Mouse (Mus musculus) kidney, postnatal 0 days (tissue): ENCODE data around the gene Hspa12b. TPM values are rescaled to one million over a fixed set of nuclear protein-coding genes. Genes with fewer than 3 reads are reported as not detected.

ENCODE experiments used
- ATAC-seq: fragments of 200-750 bp; cut with Nextera tagmentation; replicated peaks from 2 replicates; pipeline ENCODE4 v1.8.0; 2017; ENCODE audit warnings: low read depth, moderate number of reproducible peaks, moderate TSS enrichment, moderate library complexity; ENCODE audit not compliant: low FRiP score
- DNase-seq: peaks from one replicate; pipeline ENCODE4 v3.0.0-alpha.2; 2016; ENCODE audit warnings: low spot score
- H3K27ac ChIP-seq: fragments of 300-500 bp; sonication (generic); 2 replicates; pipeline ENCODE4 v1.5.1; 2014; ENCODE audit warnings: mild to moderate bottlenecking
- H3K27me3 ChIP-seq: fragments of 300-500 bp; sonication (generic); 2 replicates; pipeline ENCODE4 v1.6.1; 2014; ENCODE audit warnings: low read length, mixed read lengths; ENCODE audit not compliant: insufficient read depth
- H3K36me3 ChIP-seq: fragments of 300-500 bp; sonication (generic); 2 replicates; pipeline ENCODE4 v1.6.1; 2014; ENCODE audit warnings: low read length, mixed read lengths; ENCODE audit not compliant: insufficient read depth
- H3K4me1 ChIP-seq: fragments of 300-500 bp; sonication (generic); replicated peaks from 2 replicates; pipeline ENCODE4 v1.6.1; 2014; ENCODE audit warnings: antibody characterized with exemption, low read length, mixed read lengths; ENCODE audit not compliant: insufficient read depth
- H3K4me2 ChIP-seq: fragments of 300-500 bp; sonication (generic); 2 replicates; pipeline ENCODE4 v1.6.1; 2014; ENCODE audit warnings: mild to moderate bottlenecking, low read length, moderate library complexity, mixed read lengths
- H3K4me3 ChIP-seq: fragments of 300-500 bp; sonication (generic); replicated peaks from 2 replicates; pipeline ENCODE4 v1.5.1; 2014; ENCODE audit warnings: low read depth, low read length
- H3K9ac ChIP-seq: fragments of 300-500 bp; sonication (generic); 2 replicates; pipeline ENCODE4 v1.6.1; 2014; ENCODE audit warnings: low read depth, low read length
- H3K9me3 ChIP-seq: fragments of 300-500 bp; sonication (generic); replicated peaks from 2 replicates; pipeline ENCODE4 v1.6.1; 2016; ENCODE audit warnings: low read length, inconsistent platforms, mixed read lengths
- CTCF ChIP-seq: IDR thresholded peaks from 2 replicates; pipeline ENCODE4 v1.5.1; 2016; ENCODE audit warnings: antibody characterized with exemption, low read depth, mild to moderate bottlenecking, moderate library complexity
- WGBS: fragments of 180-500 bp; shearing (Covaris S2); extraction: QIAGEN DNeasy Blood & Tissue Kit; methylation state at CpG from one replicate; pipeline ENCODE4 v1.1.7; 2014; 5-methylcytosine and 5-hydroxymethylcytosine counted together
- polyA plus RNA-seq: library from polyadenylated mRNA; unstranded; fragments of >200 nt; fragmentation: Nextera tagmentation; extraction: Ambion mirVana; gene quantifications from 2 replicates; pipeline ENCODE4 v1.2.1, GENCODE M21; 2015

The Hspa12b gene
- polyA plus RNA-seq, 1 experiment from 2014 or later, result 9.4 TPM

DNA sequence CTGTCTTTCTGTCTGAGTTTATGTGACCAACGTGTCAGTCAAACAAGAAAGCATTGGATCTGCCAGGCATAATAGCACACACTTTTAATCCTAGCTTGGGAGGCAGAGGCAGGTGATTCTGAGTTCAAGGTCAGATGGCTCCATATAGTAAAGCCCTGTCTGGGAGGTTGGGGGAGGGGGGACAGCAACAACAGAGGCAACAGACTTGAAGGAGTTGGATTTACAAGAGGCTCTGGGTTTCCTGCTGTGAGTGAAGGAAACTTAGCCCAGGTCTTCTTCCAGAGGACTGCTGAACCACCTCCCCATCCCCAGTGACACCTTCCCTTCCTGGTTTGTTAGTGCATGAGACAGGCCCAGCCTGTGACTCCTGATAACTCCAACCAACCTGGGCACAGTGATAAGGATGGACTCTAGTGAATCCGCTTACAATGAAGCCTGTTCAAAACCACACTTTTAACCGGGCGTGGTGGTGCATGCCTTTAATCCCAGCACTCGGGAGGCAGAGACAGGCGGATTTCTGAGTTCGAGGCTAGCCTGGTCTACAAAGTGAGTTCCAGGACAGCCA is 25.2 kb downstream of the Hspa12b start:
- Histone ChIP-seq H3K4me1 (no peaks in the 10 kb centered on the region), H3K4me2 (no peak overlapping the region), H3K9me3 (no peaks in the 10 kb centered on the region), H3K27ac (no peak overlapping the region), H3K36me3 (peaks cover 38% of the 10 kb centered on the region), H3K4me3 (no peak overlapping the region), H3K9ac (no peak overlapping the region), H3K27me3 (no peaks in the 10 kb centered on the region)
- DNase-seq, result no peak
- no peak for TF ChIP-seq CTCF
- 95% methylated on average over 7 of the region's 7 CpGs for WGBS
- ATAC-seq, result no peak

DNA sequence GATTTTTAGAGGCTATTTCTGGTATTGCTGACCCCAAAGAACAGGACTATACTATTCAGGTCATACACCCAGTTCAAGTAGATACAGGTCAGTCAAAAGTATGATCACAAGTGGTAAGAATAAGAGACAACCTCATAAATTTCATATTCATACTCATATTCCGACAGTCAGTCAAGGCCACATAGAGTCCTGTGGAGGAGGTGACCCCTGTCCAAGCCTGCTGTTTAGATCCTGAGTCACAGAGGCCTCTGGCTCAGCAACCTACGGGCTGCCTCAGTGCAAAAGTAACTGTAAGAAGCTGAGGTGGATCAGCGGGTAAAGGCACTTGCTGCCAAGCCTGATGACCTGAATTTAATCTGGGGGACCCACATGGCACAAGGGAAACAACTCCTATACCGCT is 27.0 kb downstream of the Hspa12b start:
- H3K36me3 ChIP-seq, result peaks cover 25% of the 10 kb centered on the region
- ATAC-seq, result no peak
- no peaks in the 10 kb centered on the region for H3K27me3 ChIP-seq
- H3K27ac ChIP-seq, result no peak overlapping the region
- no peak overlapping the region for H3K4me3 ChIP-seq
- TF ChIP-seq CTCF, result no peak
- no peak overlapping the region for H3K4me2 ChIP-seq
- no peak overlapping the region for H3K9ac ChIP-seq
- H3K4me1 ChIP-seq, result no peaks in the 10 kb centered on the region
- no peaks in the 10 kb centered on the region for H3K9me3 ChIP-seq
- WGBS, result 87% methylated on average over 4 of the region's 4 CpGs
- DNase-seq, result no peak

DNA sequence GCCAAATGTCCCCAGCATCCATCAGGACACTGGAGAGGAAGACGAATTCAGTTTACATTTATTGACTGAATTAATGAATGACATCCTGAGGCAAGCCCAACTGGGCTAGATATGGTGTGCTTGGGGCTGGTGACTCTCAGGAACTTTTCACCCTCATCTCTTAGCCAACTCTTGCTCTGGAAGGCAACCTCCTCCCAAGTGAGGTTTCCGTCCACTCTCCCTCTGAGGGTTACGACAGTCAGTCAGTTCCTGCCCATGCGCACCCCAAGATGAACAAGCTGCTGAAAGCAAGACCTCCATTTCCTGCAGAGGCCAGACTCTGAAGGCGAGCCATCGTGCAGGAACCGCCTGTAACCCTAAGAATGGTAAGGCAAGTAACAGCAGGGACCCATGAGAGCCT is 29.9 kb downstream of the Hspa12b start:
- Histone ChIP-seq H3K4me2 (no peak overlapping the region), H3K9me3 (no peaks in the 10 kb centered on the region), H3K4me3 (no peak overlapping the region), H3K9ac (no peak overlapping the region), H3K4me1 (no peaks in the 10 kb centered on the region), H3K36me3 (peaks cover 13% of the 10 kb centered on the region), H3K27me3 (no peaks in the 10 kb centered on the region), H3K27ac (no peak overlapping the region)
- no peak for TF ChIP-seq CTCF
- 89% methylated on average over 7 of the region's 7 CpGs for WGBS
- ATAC-seq (no peak), DNase-seq (no peak)

DNA sequence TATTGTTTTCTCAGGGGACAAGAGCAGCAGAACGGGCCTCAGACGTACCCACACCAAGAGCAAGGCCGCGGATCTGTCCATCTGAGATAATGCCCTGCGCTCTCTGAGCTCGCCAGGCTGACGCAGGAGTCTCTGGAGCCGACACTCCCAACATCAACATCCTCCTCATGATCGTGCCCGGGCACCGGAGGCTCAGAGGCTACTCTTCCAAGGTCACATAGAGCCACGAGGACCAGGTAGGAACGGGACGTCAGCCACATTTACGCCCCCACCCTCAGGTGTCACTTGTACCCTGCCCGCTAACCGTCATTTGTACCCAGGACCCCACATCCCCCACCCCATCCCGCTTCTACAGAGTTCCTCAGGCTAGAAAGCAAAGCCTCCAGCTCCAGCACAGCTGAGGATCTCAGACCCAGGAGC is 32.4 kb downstream of the Hspa12b start:
- DNase-seq (peak; percentile 58), ATAC-seq (peak; percentile 54)
- H3K9ac ChIP-seq, result peak overlapping the region; percentile 81
- peak overlapping the region; percentile 82 for H3K4me2 ChIP-seq
- peaks cover 4% of the 10 kb centered on the region; the same call in 1 of the 2 replicates for H3K36me3 ChIP-seq
- no peak for TF ChIP-seq CTCF
- no peaks in the 10 kb centered on the region for H3K4me1 ChIP-seq
- no peaks in the 10 kb centered on the region for H3K27me3 ChIP-seq
- H3K4me3 ChIP-seq, result peak overlapping the region; percentile 66
- H3K27ac ChIP-seq, result peak overlapping the region; percentile 76; the same call in 1 of the 2 replicates
- under 1% methylated on average over 18 of the region's 18 CpGs for WGBS
- H3K9me3 ChIP-seq, result no peaks in the 10 kb centered on the region

DNA sequence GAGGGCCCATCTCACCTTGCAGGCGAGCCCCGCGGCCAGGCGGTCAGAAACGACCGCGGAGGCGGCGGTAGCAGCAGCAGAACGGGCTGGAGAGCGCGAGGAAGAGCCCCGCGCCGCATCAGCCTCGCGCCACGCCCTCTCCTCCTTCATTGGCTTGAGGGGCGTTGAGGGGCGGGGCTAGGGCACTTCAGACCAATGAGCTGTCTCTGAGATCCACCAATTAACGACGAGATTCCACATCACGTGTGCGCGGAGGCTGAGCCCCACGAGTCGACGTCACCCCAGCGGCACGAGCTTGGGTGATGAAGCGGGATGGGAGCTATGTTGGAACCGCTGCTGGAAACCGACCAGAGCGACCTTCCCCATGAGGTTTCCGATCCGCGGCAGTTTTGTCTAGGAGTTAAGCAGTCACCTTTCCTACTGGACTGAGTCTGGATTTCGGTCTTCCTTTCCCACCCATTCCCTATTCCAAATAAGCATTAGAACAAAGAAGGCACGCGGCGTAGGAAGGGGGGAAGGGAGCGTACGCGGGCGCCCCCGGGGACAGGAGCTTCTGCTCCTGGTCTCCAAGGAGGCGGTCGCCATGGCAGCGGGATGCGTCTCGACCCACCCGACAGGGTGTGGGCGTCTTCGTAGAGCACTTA is 33.0 kb downstream of the Hspa12b start, which contains the start of gene 1700037H04Rik:
TSS of gene 1700037H04Rik (minus strand) at position 144 of the 644 bp plus-strand sequence.
- H3K4me2 ChIP-seq, result peak within 1 kb of the TSS; percentile 82
- no peaks in the 10 kb centered on the region for H3K36me3 ChIP-seq
- peak within 1 kb of the TSS; percentile 81 for H3K9ac ChIP-seq
- ATAC-seq (peak; percentile 97), DNase-seq (peak; percentile 100)
- under 1% methylated on average over 54 of the region's 54 CpGs for WGBS
- no peaks in the 10 kb centered on the region for H3K4me1 ChIP-seq
- H3K4me3 ChIP-seq, result peak within 1 kb of the TSS; percentile 66
- TF ChIP-seq CTCF, result no peak
- H3K27ac ChIP-seq, result peak within 1 kb of the TSS; percentile 85
- no peaks in the 10 kb centered on the region for H3K9me3 ChIP-seq
- H3K27me3 ChIP-seq, result no peaks in the 10 kb centered on the region

DNA sequence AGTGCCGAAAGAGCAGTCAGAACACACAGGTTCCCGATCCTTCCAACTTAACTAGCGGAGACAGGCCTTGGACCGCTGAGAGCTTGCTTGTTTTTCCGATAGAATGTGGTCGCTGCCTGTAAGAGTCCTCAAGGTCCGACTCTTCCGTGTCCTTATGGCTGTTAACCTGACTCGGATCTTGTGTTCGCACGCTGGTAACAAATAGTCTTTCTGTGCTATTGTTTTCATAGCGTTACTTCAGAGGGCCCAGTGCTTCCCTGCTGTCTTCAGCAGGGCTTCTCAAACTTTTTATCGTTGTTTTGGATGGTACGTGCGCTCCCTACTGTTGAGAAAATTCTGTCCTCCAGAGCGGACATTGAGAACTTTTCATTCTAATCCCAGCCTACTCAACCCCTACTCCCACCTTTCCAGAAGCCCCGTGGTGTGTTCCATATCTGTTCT is 33.6 kb downstream of the Hspa12b start:
- H3K36me3 ChIP-seq, result no peaks in the 10 kb centered on the region
- peak overlapping the region; percentile 82 for H3K4me2 ChIP-seq
- DNase-seq (peak; percentile 88), ATAC-seq (no peak)
- H3K27me3 ChIP-seq, result no peaks in the 10 kb centered on the region
- H3K4me3 ChIP-seq, result peak overlapping the region; percentile 66
- H3K9me3 ChIP-seq, result no peaks in the 10 kb centered on the region
- H3K9ac ChIP-seq, result peak overlapping the region; percentile 49
- WGBS, result 2% methylated on average over 17 of the region's 17 CpGs
- H3K4me1 ChIP-seq, result no peaks in the 10 kb centered on the region
- H3K27ac ChIP-seq, result peak overlapping the region; percentile 85
- TF ChIP-seq CTCF, result peak; percentile 58
